Mouse (Mus musculus) B cell, adult 62 days (primary cell): Measurements from ENCODE around the gene Gm20422. TPM values are rescaled to one million over a fixed set of nuclear protein-coding genes. Genes with fewer than 3 reads are reported as not detected.

Experiments
- total RNA-seq: library from RNA; stranded (reverse); gene quantifications from 4 replicates; pipeline ENCODE4 v1.2.4, GENCODE M21; 2023

The Gm20422 gene
- total RNA-seq: 1.1 to 2.0 TPM in 2 of 4 replicates, not detected in the others

DNA sequence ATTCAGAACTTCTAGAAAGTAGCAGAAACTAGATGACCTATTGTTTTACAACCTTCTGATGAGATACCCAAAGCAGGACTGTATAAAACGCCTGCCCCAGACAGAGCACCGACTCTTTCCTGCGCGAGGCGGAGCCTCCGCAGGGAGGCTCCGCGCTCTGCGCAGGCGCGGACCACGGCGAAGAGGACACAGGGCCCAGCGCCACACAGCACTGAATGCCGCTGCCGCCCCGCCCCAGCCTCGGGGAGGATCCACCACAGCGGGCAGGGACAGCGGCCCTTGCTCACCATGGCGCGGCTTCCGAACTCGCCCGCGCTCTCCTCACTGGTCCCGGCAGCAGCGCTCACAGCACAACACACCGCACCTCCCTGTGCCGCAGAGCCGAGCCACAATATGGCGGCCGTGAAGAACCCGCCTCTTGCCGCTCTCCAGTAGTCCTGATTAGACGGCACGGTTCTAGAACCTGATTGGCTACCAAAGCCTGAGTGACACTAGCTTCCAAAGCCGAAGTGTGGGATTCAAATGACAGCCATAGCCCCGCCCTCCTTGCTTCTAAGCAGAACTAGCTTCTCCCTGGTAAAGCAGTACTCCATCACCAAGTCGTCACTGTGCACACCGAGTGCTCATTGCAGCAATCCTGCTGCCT lies at the start of gene Gm20422:
Gene Gm20422, minus strand, starts transcription at position 384 of the 646 bp plus-strand sequence.

DNA sequence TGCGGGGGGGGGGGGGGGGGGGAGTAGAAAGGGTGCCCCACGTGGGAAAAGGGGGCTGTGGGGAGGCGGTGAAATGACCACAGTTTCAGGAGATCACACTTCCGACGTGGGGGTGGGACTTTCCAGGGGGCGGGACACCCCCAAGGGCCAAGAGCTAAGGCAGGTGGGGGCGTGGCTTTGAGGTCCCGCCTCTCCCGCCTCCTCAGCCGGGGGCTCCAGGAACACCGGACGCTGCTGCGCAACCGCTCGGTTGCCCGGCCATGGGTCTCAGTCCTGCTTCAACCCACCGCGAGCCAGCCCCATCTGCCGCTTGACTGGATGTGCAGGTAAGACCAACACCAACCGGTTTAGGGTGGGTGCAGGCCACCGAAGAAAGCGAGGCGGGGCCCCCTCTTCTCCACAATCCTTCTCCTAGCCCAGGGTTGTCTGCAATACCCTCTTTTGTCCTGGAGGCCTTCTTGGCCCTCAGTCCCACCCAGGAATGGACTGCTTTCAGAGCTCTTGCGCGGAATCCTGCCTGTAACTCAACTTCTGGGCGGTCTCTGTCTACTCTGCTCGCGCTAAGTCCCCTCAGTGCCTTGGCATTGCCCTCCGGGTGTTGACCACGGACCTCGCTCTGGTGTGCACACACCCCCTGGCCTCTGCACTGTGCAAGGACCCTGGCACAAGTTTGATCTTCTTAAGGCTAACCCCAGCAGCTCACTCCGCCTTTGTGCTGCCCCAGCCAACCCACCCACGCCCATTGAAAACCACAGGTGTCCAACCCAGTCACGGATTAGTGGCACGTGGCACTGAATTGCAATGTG lies 47.9 kb upstream of the Gm20422 start, which contains the start of gene Lpar2:
Gene Lpar2, plus strand, starts transcription at position 44 of the 806 bp plus-strand sequence.

DNA sequence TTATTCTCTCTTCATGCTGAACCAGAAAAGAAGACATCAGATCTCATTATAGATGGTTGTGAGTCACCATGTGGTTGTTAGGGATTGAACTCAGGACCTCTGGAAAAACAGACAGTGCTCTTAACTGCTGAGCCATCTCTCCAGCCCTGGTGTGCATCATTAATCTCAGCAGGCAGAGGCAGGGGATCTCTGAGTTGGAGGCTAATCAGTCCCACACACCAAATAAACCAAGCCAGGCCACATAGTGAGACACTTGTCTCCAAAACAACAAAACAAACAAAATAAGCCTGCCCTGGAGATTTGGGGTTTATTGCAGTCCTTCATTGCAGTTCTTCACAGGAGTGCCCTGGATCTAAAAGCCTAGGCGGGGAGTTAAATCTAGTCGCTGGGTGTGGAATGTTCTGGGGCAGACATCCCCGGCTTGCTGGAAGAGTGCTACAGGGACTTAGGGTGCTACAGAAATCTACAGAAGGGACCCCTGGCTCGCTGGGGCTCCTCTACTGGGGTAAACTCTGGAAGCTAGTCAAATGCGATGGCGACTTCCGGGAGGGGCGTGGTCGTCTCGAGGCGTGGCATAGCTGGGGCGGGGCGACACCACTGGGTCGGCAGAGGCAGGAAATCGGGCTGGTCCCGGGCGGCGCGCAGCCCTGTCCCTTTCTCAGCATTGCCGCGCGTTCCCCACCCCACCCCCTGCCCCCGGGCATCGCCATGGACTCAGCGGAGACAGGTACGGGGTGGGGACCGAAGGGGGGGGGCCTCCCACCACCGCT lies 33.6 kb upstream of the Gm20422 start, which contains the start of gene Gmip:
Gene Gmip, plus strand, starts transcription at position 586 of the 770 bp plus-strand sequence.

DNA sequence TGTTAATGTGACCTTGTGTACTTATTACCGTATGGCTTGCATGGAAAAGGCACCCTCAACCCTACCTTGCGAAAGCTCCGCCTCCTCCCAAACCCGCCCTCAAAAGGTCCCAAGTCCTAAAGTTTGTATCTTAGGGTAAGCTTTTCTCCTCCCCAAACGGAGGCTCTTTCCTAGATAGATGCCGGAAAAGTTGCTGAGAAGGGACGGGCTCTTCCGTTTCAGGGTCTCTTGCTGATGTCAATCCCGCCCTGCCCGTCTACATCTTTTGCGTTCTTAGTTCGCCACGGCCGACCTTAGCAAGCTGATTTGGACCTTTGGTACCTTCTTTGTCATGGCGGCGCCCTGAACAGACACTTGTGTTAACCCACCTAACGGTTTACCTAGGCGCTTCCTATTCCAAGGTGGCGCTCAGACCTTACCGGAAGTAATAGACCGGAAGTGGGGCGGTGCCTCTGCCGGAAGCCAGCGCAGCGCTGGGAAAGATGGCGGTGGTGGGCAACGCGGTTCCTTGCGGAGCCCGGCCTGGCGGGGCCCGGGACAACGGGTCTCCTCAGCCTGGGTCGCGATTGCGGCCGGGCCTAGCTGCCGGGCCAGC lies 16.2 kb upstream of the Gm20422 start, which contains the start of the genes Atp13a1 and Zfp866:
Gene Atp13a1, plus strand, starts transcription at position 391 of the 595 bp plus-strand sequence.
Gene Zfp866, minus strand, starts transcription at position 406 of the 595 bp plus-strand sequence.

DNA sequence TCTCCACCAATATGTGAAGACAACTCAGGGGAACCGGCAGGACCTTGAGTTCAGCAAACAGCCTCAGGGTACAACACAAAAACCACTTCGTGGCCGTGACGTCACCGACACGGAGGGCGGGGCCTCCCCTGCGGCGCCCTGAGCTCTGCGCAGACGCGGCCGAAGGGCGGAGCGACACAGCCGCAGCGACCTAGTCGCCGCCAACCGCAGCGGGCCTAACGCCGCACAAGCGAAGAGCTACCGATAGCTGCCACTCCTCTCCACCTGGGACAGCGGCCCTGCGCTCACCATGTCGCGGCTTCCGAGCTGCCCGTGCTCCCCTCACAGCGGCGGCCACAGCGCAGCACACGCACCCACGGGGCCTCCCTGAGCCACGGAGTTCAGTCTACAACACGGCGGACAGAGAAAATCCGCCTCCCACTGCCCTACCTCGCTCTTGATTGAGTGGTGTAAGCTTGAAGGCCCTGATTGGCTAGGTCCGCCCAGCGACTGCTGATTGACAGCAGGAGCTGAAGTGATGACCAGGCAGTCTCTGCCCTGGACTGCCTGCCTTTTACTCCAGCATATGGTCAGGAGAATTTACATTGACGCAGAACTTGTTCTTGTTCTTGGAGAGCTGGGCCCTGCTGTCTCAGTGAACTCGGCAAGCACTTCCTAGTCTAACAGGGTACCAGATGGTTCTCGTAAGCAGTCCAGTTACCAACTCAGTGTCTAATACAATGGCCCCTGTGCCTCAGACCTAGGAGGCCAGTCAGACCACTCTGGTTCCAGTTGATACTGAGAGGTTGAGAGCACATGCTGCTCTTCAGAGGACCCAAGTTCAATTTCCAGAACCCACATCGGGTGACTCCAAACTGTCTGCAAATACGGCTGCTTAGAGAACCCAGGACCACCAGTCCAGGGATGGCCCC lies 24.9 kb downstream of the Gm20422 start, which contains the start of gene Zfp963:
Gene Zfp963, minus strand, starts transcription at position 427 of the 911 bp plus-strand sequence.

DNA sequence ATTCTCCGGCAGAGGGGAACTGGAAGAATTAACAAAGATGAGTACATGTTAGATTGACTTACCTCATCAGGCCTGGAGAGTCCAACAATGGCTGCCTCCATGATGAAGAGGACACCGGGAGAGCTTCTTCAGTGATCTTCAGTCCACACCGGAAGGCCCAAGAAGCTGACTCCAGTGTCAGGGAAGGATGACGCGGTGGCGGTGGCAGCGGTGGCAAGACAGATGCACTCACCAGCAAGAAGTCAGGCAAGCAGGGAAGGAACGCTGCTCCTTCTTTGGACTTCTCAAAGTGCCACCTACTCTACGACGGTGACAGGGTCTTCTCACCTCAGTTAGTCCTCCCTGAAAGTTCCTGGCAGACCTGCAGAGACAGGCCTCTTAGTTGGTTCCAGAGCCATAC lies 64.1 kb downstream of the Gm20422 start, which contains the start of gene Zfp869:
Gene Zfp869, minus strand, starts transcription at position 101 of the 400 bp plus-strand sequence.

Other genes with a start within 250 kb of the Gm20422 start
- 69.9 to 89.3 TPM (median 80.4 TPM) in 4 replicates for gene Zfp868, start 149.3 kb downstream of the Gm20422 start, total RNA-seq
- gene Zfp964, start 120.4 kb downstream of the Gm20422 start, total RNA-seq: 0.75 to 1.6 TPM (median 1.00 TPM) in 4 replicates
- 87.0 to 95.8 TPM (median 91.4 TPM) in 4 replicates for gene Zfp869, start 64.2 kb downstream of the Gm20422 start, total RNA-seq
- 3.5 to 3.8 TPM (median 3.8 TPM) in 4 replicates for gene Zfp963, start 24.9 kb downstream of the Gm20422 start, total RNA-seq
- gene Atp13a1, start 16.3 kb upstream of the Gm20422 start, total RNA-seq: 53.7 to 63.4 TPM (median 56.4 TPM) in 4 replicates
- gene Zfp866, start 16.3 kb upstream of the Gm20422 start, total RNA-seq: 20.8 to 25.2 TPM (median 21.7 TPM) in 4 replicates
- gene Gmip, start 33.8 kb upstream of the Gm20422 start, total RNA-seq: 371 to 418 TPM (median 378 TPM) in 4 replicates
- 6.8 to 7.8 TPM (median 7.1 TPM) in 4 replicates for gene Lpar2, start 47.5 kb upstream of the Gm20422 start, total RNA-seq
- 3.0 to 11.8 TPM (median 7.3 TPM) in 4 replicates for gene Pbx4, start 57.6 kb upstream of the Gm20422 start, total RNA-seq
- 0.18 to 0.21 TPM in 2 of 4 replicates, not detected in the others for gene Cilp2, start 112.8 kb upstream of the Gm20422 start, total RNA-seq
- 0.46 to 1.8 TPM (median 0.86 TPM) in 4 replicates for gene Tssk6, start 127.3 kb upstream of the Gm20422 start, total RNA-seq
- 46.4 to 56.3 TPM (median 47.7 TPM) in 4 replicates for gene Ndufa13, start 127.7 kb upstream of the Gm20422 start, total RNA-seq
- 0.97 TPM in 1 of 4 replicates, not detected in the others for gene Yjefn3, start 127.8 kb upstream of the Gm20422 start, total RNA-seq
- gene Gatad2a, start 221.5 kb upstream of the Gm20422 start, total RNA-seq: 91.2 to 119 TPM (median 106 TPM) in 4 replicates